Mouse (Mus musculus) stomach, embryonic 15.5 days (tissue): ENCODE results near the gene Tpsab1. TPM values are rescaled to one million over a fixed set of nuclear protein-coding genes. Genes with fewer than 3 reads are reported as not detected.

Experiments
- ATAC-seq: fragments of 200-750 bp; cut with Nextera tagmentation; 2 replicates; pipeline ENCODE4 v1.8.0; 2017; ENCODE audit warnings: low read depth, moderate number of reproducible peaks, moderate TSS enrichment; ENCODE audit not compliant: insufficient read depth, low FRiP score
- H3K27ac ChIP-seq: fragments of 300-500 bp; sonication (generic); 2 replicates; pipeline ENCODE4 v1.5.1; 2015; ENCODE audit warnings: mild to moderate bottlenecking, inconsistent platforms
- H3K27me3 ChIP-seq: fragments of 300-500 bp; sonication (generic); replicated peaks from 2 replicates; pipeline ENCODE4 v1.6.1; 2015; ENCODE audit warnings: inconsistent platforms
- H3K36me3 ChIP-seq: fragments of 300-500 bp; sonication (generic); 2 replicates; pipeline ENCODE4 v1.6.1; 2015; ENCODE audit warnings: inconsistent platforms
- H3K4me1 ChIP-seq: fragments of 300-500 bp; sonication (generic); 2 replicates; pipeline ENCODE4 v1.6.1; 2015; ENCODE audit warnings: inconsistent platforms
- H3K4me2 ChIP-seq: fragments of 300-500 bp; sonication (generic); 2 replicates; pipeline ENCODE4 v1.6.1; 2015; ENCODE audit warnings: mild to moderate bottlenecking, inconsistent platforms
- H3K4me3 ChIP-seq: fragments of 300-500 bp; sonication (generic); replicated peaks from 2 replicates; pipeline ENCODE4 v1.5.1; 2015; ENCODE audit warnings: inconsistent platforms
- H3K9ac ChIP-seq: fragments of 300-500 bp; sonication (generic); 2 replicates; pipeline ENCODE4 v1.6.1; 2015; ENCODE audit warnings: inconsistent platforms
- H3K9me3 ChIP-seq: fragments of 300-500 bp; sonication (generic); 2 replicates; pipeline ENCODE4 v1.6.1; 2016; ENCODE audit warnings: inconsistent platforms
- WGBS: fragments of 180-500 bp; shearing (Covaris S2); methylation state at CpG from one replicate; pipeline ENCODE4 v1.1.7; 2015; 5-methylcytosine and 5-hydroxymethylcytosine counted together
- polyA plus RNA-seq: library from polyadenylated mRNA; unstranded; fragments of >200 nt; fragmentation: Nextera tagmentation; extraction: Ambion mirVana; gene quantifications from 2 replicates; pipeline ENCODE4 v1.2.1, GENCODE M21; 2015

The Tpsab1 gene
- polyA plus RNA-seq, result 0.24 and 0.64 TPM in 2 replicates

- H3K4me3 ChIP-seq, result no peak within 1 kb of the TSS
- no peak within 1 kb of the TSS for H3K9ac ChIP-seq
- no peak within 1 kb of the TSS for H3K27ac ChIP-seq
- WGBS, result 87% methylated on average over 4 of the region's 4 CpGs
- no peaks in the 10 kb centered on the region for H3K9me3 ChIP-seq
- no peaks in the 10 kb centered on the region for H3K4me1 ChIP-seq
- no peak within 1 kb of the TSS for H3K4me2 ChIP-seq
- H3K27me3 ChIP-seq, result no peaks in the 10 kb centered on the region
- no peaks in the 10 kb centered on the region for H3K36me3 ChIP-seq
- ATAC-seq, result no peak
These were observed at the start of gene Tpsab1 for GRCm38 (mm10) chr17:25345462-25345861. Gene Tpsab1 (minus strand): TSS chr17:25345562.

- Histone ChIP-seq H3K9me3 (no peaks in the 10 kb centered on the region), H3K36me3 (no peaks in the 10 kb centered on the region), H3K4me1 (no peaks in the 10 kb centered on the region), H3K27me3 (no peaks in the 10 kb centered on the region), H3K4me3 (no peak overlapping the region), H3K27ac (no peak overlapping the region), H3K9ac (no peak overlapping the region), H3K4me2 (no peak overlapping the region)
- WGBS, result 85% methylated on average over 4 of the region's 4 CpGs
- no peak for ATAC-seq
These were observed 49.2 kb upstream of the Tpsab1 start for GRCm38 (mm10) chr17:25394526-25394925.

- no peak overlapping the region for H3K9ac ChIP-seq
- no peaks in the 10 kb centered on the region for H3K36me3 ChIP-seq
- no peak overlapping the region for H3K4me3 ChIP-seq
- H3K9me3 ChIP-seq, result no peaks in the 10 kb centered on the region
- WGBS, result 31% methylated on average over 9 of the region's 9 CpGs
- no peak overlapping the region for H3K27ac ChIP-seq
- no peaks in the 10 kb centered on the region for H3K27me3 ChIP-seq
- ATAC-seq, result no peak
- 0 out of 2 replicates have a peak, but pooled peaks cover 5% of the 10 kb centered on the region for H3K4me1 ChIP-seq
- H3K4me2 ChIP-seq, result no peak overlapping the region
These were observed 28.6 kb upstream of the Tpsab1 start for GRCm38 (mm10) chr17:25374011-25374410.

- no peak overlapping the region for H3K4me2 ChIP-seq
- H3K27me3 ChIP-seq, result no peaks in the 10 kb centered on the region
- peak; percentile 78 for ATAC-seq
- H3K4me1 ChIP-seq, result 0 out of 2 replicates have a peak, but pooled peaks cover 5% of the 10 kb centered on the region
- no peaks in the 10 kb centered on the region for H3K9me3 ChIP-seq
- WGBS, result 64% methylated on average over 8 of the region's 8 CpGs
- H3K27ac ChIP-seq, result no peak overlapping the region
- H3K36me3 ChIP-seq, result no peaks in the 10 kb centered on the region
- no peak overlapping the region for H3K4me3 ChIP-seq
- H3K9ac ChIP-seq, result no peak overlapping the region
These were observed 27.1 kb upstream of the Tpsab1 start for GRCm38 (mm10) chr17:25372491-25372890.

- H3K27me3 ChIP-seq, result no peaks in the 10 kb centered on the region
- no peak within 1 kb of the TSS for H3K27ac ChIP-seq
- no peak for ATAC-seq
- H3K9ac ChIP-seq, result no peak within 1 kb of the TSS
- WGBS, result 83% methylated on average over 3 of the region's 3 CpGs
- H3K4me2 ChIP-seq, result no peak within 1 kb of the TSS
- no peaks in the 10 kb centered on the region for H3K9me3 ChIP-seq
- no peak within 1 kb of the TSS for H3K4me3 ChIP-seq
- H3K4me1 ChIP-seq, result 0 out of 2 replicates have a peak, but pooled peaks cover 5% of the 10 kb centered on the region
- no peaks in the 10 kb centered on the region for H3K36me3 ChIP-seq
These were observed 23.6 kb upstream of the Tpsab1 start, which contains the start of gene Tpsg1 for GRCm38 (mm10) chr17:25368973-25369372. Gene Tpsg1 (plus strand): TSS chr17:25369273.

- no peaks in the 10 kb centered on the region for H3K36me3 ChIP-seq
- no peak for ATAC-seq
- H3K9ac ChIP-seq, result no peak within 1 kb of the TSS
- 77% methylated on average over 2 of the region's 2 CpGs for WGBS
- H3K9me3 ChIP-seq, result no peaks in the 10 kb centered on the region
- H3K4me2 ChIP-seq, result no peak within 1 kb of the TSS
- no peak within 1 kb of the TSS for H3K4me3 ChIP-seq
- 0 out of 2 replicates have a peak, but pooled peaks cover 5% of the 10 kb centered on the region for H3K4me1 ChIP-seq
- H3K27me3 ChIP-seq, result no peaks in the 10 kb centered on the region
- H3K27ac ChIP-seq, result no peak within 1 kb of the TSS
These were observed 20.6 kb upstream of the Tpsab1 start, which contains the start of gene Tpsb2 for GRCm38 (mm10) chr17:25366005-25366404. Gene Tpsb2 (plus strand): TSS chr17:25366305.

- 6% methylated on average over 1 of the region's 1 CpGs for WGBS
- Histone ChIP-seq H3K9me3 (no peaks in the 10 kb centered on the region), H3K4me3 (no peak overlapping the region), H3K9ac (no peak overlapping the region), H3K4me1 (no peaks in the 10 kb centered on the region), H3K27me3 (no peaks in the 10 kb centered on the region), H3K4me2 (no peak overlapping the region), H3K27ac (no peak overlapping the region), H3K36me3 (no peaks in the 10 kb centered on the region)
- ATAC-seq, result no peak
These were observed 18.4 kb upstream of the Tpsab1 start for GRCm38 (mm10) chr17:25363726-25364125.

GRCm38 (mm10) chr17:25361291-25361690, 15.9 kb upstream of the Tpsab1 start:
- H3K9me3 ChIP-seq, result no peaks in the 10 kb centered on the region
- no peak overlapping the region for H3K4me2 ChIP-seq
- no peaks in the 10 kb centered on the region for H3K4me1 ChIP-seq
- H3K27me3 ChIP-seq, result no peaks in the 10 kb centered on the region
- no peak overlapping the region for H3K9ac ChIP-seq
- H3K36me3 ChIP-seq, result no peaks in the 10 kb centered on the region
- 63% methylated on average over 2 of the region's 2 CpGs for WGBS
- no peak for ATAC-seq
- H3K27ac ChIP-seq, result no peak overlapping the region
- H3K4me3 ChIP-seq, result no peak overlapping the region

GRCm38 (mm10) chr17:25341490-25341889, 3.9 kb downstream of the Tpsab1 start:
- ATAC-seq, result no peak
- Histone ChIP-seq H3K4me1 (no peaks in the 10 kb centered on the region), H3K4me2 (no peak overlapping the region), H3K9ac (no peak overlapping the region), H3K36me3 (no peaks in the 10 kb centered on the region), H3K4me3 (no peak overlapping the region), H3K27me3 (no peaks in the 10 kb centered on the region), H3K27ac (no peak overlapping the region), H3K9me3 (no peaks in the 10 kb centered on the region)
- 40% methylated on average over 3 of the region's 3 CpGs for WGBS

- no peak for ATAC-seq
- no peak overlapping the region for H3K27ac ChIP-seq
- no peak overlapping the region for H3K4me2 ChIP-seq
- no peak overlapping the region for H3K9ac ChIP-seq
- no peak overlapping the region for H3K4me3 ChIP-seq
- 82% methylated on average over 6 of the region's 6 CpGs for WGBS
- H3K4me1 ChIP-seq, result no peaks in the 10 kb centered on the region
- no peaks in the 10 kb centered on the region for H3K27me3 ChIP-seq
- no peaks in the 10 kb centered on the region for H3K9me3 ChIP-seq
- no peaks in the 10 kb centered on the region for H3K36me3 ChIP-seq
These were observed 5.4 kb downstream of the Tpsab1 start for GRCm38 (mm10) chr17:25340003-25340402.

- Histone ChIP-seq H3K4me2 (no peak overlapping the region), H3K27ac (no peak overlapping the region), H3K36me3 (no peaks in the 10 kb centered on the region), H3K4me1 (no peaks in the 10 kb centered on the region), H3K4me3 (no peak overlapping the region), H3K9ac (no peak overlapping the region), H3K9me3 (no peaks in the 10 kb centered on the region), H3K27me3 (peaks cover 4% of the 10 kb centered on the region; the same call in 1 of the 2 replicates)
- WGBS, result 76% methylated on average over 4 of the region's 4 CpGs
- ATAC-seq, result no peak
These were observed 7.1 kb downstream of the Tpsab1 start for GRCm38 (mm10) chr17:25338218-25338617.

GRCm38 (mm10) chr17:25333943-25334342, 11.4 kb downstream of the Tpsab1 start:
- 4% methylated on average over 8 of the region's 8 CpGs for WGBS

GRCm38 (mm10) chr17:25332321-25332720, 13.0 kb downstream of the Tpsab1 start:
- WGBS, result 71% methylated on average over 9 of the region's 9 CpGs
- ATAC-seq, result no peak
- no peak overlapping the region for H3K27ac ChIP-seq
- H3K36me3 ChIP-seq, result no peaks in the 10 kb centered on the region
- no peak overlapping the region for H3K4me2 ChIP-seq
- H3K9me3 ChIP-seq, result no peaks in the 10 kb centered on the region
- H3K9ac ChIP-seq, result no peak overlapping the region
- no peaks in the 10 kb centered on the region for H3K4me1 ChIP-seq
- H3K27me3 ChIP-seq, result peaks cover 4% of the 10 kb centered on the region; the same call in 1 of the 2 replicates
- H3K4me3 ChIP-seq, result no peak overlapping the region

More at GRCm38 (mm10) chr17:25333943-25334342, 11.4 kb downstream of the Tpsab1 start:
- H3K27ac ChIP-seq, result no peak overlapping the region
- ATAC-seq, result no peak
- no peaks in the 10 kb centered on the region for H3K9me3 ChIP-seq
- no peaks in the 10 kb centered on the region for H3K4me1 ChIP-seq
- H3K4me3 ChIP-seq, result no peak overlapping the region
- peaks cover 4% of the 10 kb centered on the region; the same call in 1 of the 2 replicates for H3K27me3 ChIP-seq
- H3K36me3 ChIP-seq, result no peaks in the 10 kb centered on the region
- no peak overlapping the region for H3K9ac ChIP-seq
- no peak overlapping the region for H3K4me2 ChIP-seq
